Mouse (Mus musculus) CH12.LX (cell line): ENCODE measurements around the gene Gm6588.

Experiments
- CHD1 ChIP-seq: IDR thresholded peaks from 2 replicates; pipeline ENCODE4 v1.6.1; 2012; ENCODE audit warnings: low read depth, low read length, improper control_type of control experiment, inconsistent platforms
- CHD2 ChIP-seq: IDR thresholded peaks from 2 replicates; pipeline ENCODE4 v1.6.1; 2011; ENCODE audit warnings: low read length, improper control_type of control experiment
- CTCF ChIP-seq, 2 experiments: IDR thresholded peaks in 1 of 2; conservative IDR thresholded peaks in 1 of 2; 2 replicates each; pipeline ENCODE4 v1.5.1; 2011 to 2012; ENCODE audit warnings: low read depth in 2 of 2, low read length in 2 of 2, improper control_type of control experiment in 1 of 2, inconsistent platforms in 1 of 2, mild to moderate bottlenecking in 1 of 2, moderate library complexity in 1 of 2
- ETS1 ChIP-seq: conservative IDR thresholded peaks from 2 replicates; pipeline ENCODE4 v1.6.1; 2012; ENCODE audit warnings: low read depth, mild to moderate bottlenecking, inconsistent platforms, low read length, improper control_type of control experiment, moderate library complexity
- MXI1 ChIP-seq: IDR thresholded peaks from 2 replicates; pipeline ENCODE4 v1.6.1; 2011; ENCODE audit warnings: mild to moderate bottlenecking, low read depth, low read length, improper control_type of control experiment
- POLR2A ChIP-seq: IDR thresholded peaks from 2 replicates; pipeline ENCODE4 v1.6.1; 2011; ENCODE audit warnings: low read depth, mild to moderate bottlenecking, improper control_type of control experiment, low read length
- RCOR1 ChIP-seq: conservative IDR thresholded peaks from 2 replicates; pipeline ENCODE4 v1.6.1; 2012; ENCODE audit warnings: low read depth, mild to moderate bottlenecking, inconsistent platforms, low read length, improper control_type of control experiment
- TBP ChIP-seq: conservative IDR thresholded peaks from 2 replicates; pipeline ENCODE4 v1.6.1; 2011; ENCODE audit warnings: low read depth, low read length, improper control_type of control experiment
- TCF12 ChIP-seq: IDR thresholded peaks from 2 replicates; pipeline ENCODE4 v1.6.1; 2014; ENCODE audit warnings: low read depth, mild to moderate bottlenecking, inconsistent platforms, low read length, improper control_type of control experiment
- UBTF ChIP-seq: IDR thresholded peaks from 2 replicates; pipeline ENCODE4 v1.6.1; 2012; ENCODE audit warnings: low read depth, mild to moderate bottlenecking, inconsistent platforms, low read length, improper control_type of control experiment, moderate library complexity
- ZNF384 ChIP-seq: IDR thresholded peaks from 2 replicates; pipeline ENCODE4 v1.6.1; 2012; ENCODE audit warnings: low read depth, low read length, improper control_type of control experiment, inconsistent platforms

DNA sequence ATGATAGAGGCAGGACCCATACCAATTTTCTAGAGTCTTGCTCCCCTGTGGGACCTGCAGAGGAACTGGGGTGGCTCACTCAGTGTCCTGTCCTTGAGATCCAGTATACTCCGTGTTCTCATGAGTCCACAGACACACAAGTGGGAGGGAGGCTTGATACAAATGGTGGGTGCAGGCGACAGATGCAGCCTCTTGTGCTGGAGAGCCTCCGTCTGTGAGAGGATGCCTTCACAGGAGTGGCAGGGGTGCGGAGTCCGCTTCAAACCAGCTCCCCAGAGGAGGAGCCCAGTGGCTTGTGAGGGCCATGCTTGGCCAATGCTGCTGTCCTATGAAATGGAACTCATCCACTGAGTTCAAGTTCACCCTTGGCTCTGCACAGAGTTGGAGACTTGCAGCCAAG lies 17.2 kb upstream of the Gm6588 start:
- TF ChIP-seq TBP (no peak), POLR2A (no peak), CTCF (conservative IDR thresholded peaks at IDR 0.05 in 1 of 2, IDR thresholded peaks at IDR 0.05 in 1 of 2; ENCODE audit: low read depth in 2 of 2, low read length in 2 of 2) (no peak), CHD1 (no peak), CHD2 (no peak), ZNF384 (no peak), UBTF (no peak), MXI1 (no peak), TCF12 (no peak), ETS1 (no peak), RCOR1 (no peak)
